Mouse (Mus musculus) heart, postnatal 0 days (tissue): ENCODE data around the gene Ccdc155. TPM values are rescaled to one million over a fixed set of nuclear protein-coding genes. Genes with fewer than 3 reads are reported as not detected.

Experiments used
- ATAC-seq: fragments of 200-750 bp; cut with Nextera tagmentation; 2 replicates; pipeline ENCODE4 v1.8.0; 2017; ENCODE audit warnings: low read depth, moderate number of reproducible peaks, moderate library complexity; ENCODE audit not compliant: insufficient read depth
- DNase-seq: peaks from one replicate; pipeline ENCODE4 v3.0.0-alpha.2; 2016; ENCODE audit warnings: low spot score
- H3K27ac ChIP-seq: fragments of 300-500 bp; sonication (generic); 2 replicates; pipeline ENCODE4 v1.5.1; 2014; ENCODE audit warnings: low read depth, mild to moderate bottlenecking
- H3K27me3 ChIP-seq: fragments of 300-500 bp; sonication (generic); 2 replicates; pipeline ENCODE4 v1.6.1; 2014; ENCODE audit warnings: low read length, mixed read lengths; ENCODE audit not compliant: control insufficient read depth, insufficient read depth
- H3K36me3 ChIP-seq: fragments of 300-500 bp; sonication (generic); replicated peaks from 2 replicates; pipeline ENCODE4 v1.6.1; 2014; ENCODE audit warnings: low read length, mixed read lengths; ENCODE audit not compliant: control insufficient read depth, insufficient read depth
- H3K4me1 ChIP-seq: fragments of 300-500 bp; sonication (generic); 2 replicates; pipeline ENCODE4 v1.6.1; 2014; ENCODE audit warnings: antibody characterized with exemption; ENCODE audit not compliant: control insufficient read depth, insufficient read depth
- H3K4me2 ChIP-seq: fragments of 300-500 bp; sonication (generic); 2 replicates; pipeline ENCODE4 v1.6.1; 2014; ENCODE audit warnings: low read depth, mild to moderate bottlenecking, low read length, moderate library complexity
- H3K4me3 ChIP-seq: fragments of 300-500 bp; sonication (generic); 2 replicates; pipeline ENCODE4 v1.5.1; 2014; ENCODE audit warnings: low read depth, low read length
- H3K9ac ChIP-seq: fragments of 300-500 bp; sonication (generic); replicated peaks from 2 replicates; pipeline ENCODE4 v1.6.1; 2014; ENCODE audit warnings: low read depth, low read length, mixed read lengths
- H3K9me3 ChIP-seq: fragments of 300-500 bp; sonication (generic); replicated peaks from 2 replicates; pipeline ENCODE4 v1.6.1; 2016; ENCODE audit warnings: low read length; ENCODE audit not compliant: control insufficient read depth
- CTCF ChIP-seq: IDR thresholded peaks from 2 replicates; pipeline ENCODE4 v1.5.1; 2016; ENCODE audit warnings: antibody characterized with exemption, control low read depth, low read depth
- EP300 ChIP-seq: IDR thresholded peaks from 2 replicates; pipeline ENCODE4 v1.6.1; 2016; ENCODE audit warnings: antibody characterized with exemption, low read depth
- WGBS: fragments of 180-500 bp; shearing (Covaris S2); extraction: QIAGEN DNeasy Blood & Tissue Kit; methylation state at CpG from one replicate; pipeline ENCODE4 v1.1.7; 2014; 5-methylcytosine and 5-hydroxymethylcytosine counted together
- polyA plus RNA-seq: library from polyadenylated mRNA; unstranded; fragments of >200 nt; fragmentation: Nextera tagmentation; extraction: Ambion mirVana; gene quantifications from 2 replicates; pipeline ENCODE4 v1.2.1, GENCODE M21; 2015
- total RNA-seq: library from RNA; depleted of rRNA; stranded (reverse); fragments of >200 nt; gene quantifications from 2 replicates; pipeline ENCODE4 v1.2.3, GENCODE M21; 2014; ENCODE audit warnings: low replicate concordance

Ccdc155 gene
- total and polyA plus RNA-seq, 2 experiments from 2014 or later, result 0.14 TPM; not detected in 1

DNA sequence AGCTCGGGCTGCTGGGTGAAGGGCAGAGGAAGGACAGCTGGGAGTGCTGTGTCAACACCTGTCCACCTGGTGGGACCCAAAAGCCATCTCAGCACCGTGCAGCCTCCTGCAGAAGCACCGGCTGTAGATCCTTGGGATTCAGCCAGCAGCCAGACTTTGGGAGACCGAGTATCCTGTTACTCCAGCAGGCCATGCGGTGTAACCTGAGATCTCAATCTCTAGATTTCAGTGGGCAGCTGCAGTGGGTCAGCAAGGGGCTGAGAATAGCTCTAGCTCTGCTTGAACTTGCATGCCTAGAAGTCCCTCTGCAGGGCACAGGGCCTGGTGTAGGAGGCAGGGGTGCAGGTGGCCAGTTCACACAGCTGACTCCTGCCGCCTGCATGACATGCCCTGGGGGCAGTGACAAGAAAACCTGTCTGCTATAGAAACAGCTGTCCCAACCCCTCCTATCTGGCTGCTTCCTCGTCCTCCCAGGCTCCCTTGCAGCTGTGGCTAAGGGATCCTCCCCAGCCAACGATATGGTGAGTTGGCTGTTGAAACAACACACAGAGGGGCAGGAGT, 12.8 kb downstream of the Ccdc155 start:
- 14% methylated on average over 8 of the region's 8 CpGs for WGBS
- ATAC-seq, result no peak
- peaks cover 27% of the 10 kb centered on the region for H3K27me3 ChIP-seq

DNA sequence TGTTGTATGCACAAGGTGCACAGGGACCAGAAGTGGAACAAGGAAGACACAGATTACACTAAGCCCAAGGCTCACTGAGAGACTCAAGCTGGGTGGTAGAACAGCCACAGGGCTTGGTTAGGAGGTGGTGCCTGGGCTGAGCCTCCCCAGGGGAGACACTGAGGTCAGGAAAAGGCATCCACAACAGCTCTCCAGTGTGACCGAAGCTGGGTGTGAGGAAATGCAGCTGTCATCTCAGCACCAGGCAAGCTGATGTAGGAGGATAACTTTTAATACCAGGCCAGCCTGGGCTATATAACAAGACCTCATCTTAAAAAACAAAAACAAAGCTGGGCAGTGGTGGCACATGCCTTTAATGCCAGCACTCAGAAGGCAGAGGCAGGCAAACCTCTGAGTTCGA, 13.5 kb downstream of the Ccdc155 start:
- H3K4me2 ChIP-seq, result no peak overlapping the region
- ATAC-seq (no peak), DNase-seq (no peak)
- H3K36me3 ChIP-seq, result no peaks in the 10 kb centered on the region
- H3K9me3 ChIP-seq, result no peaks in the 10 kb centered on the region
- 53% methylated on average over 2 of the region's 2 CpGs for WGBS
- no peak overlapping the region for H3K9ac ChIP-seq
- no peak for TF ChIP-seq EP300
- TF ChIP-seq CTCF, result no peak
- no peak overlapping the region for H3K27ac ChIP-seq
- H3K4me1 ChIP-seq, result peaks cover 7% of the 10 kb centered on the region; the same call in 1 of the 2 replicates
- H3K27me3 ChIP-seq, result peaks cover 32% of the 10 kb centered on the region
- H3K4me3 ChIP-seq, result no peak overlapping the region

More for the DNA sequence above, 12.8 kb downstream of the Ccdc155 start:
- no peak overlapping the region for H3K9ac ChIP-seq
- no peaks in the 10 kb centered on the region for H3K9me3 ChIP-seq
- no peak overlapping the region for H3K27ac ChIP-seq
- no peak overlapping the region for H3K4me2 ChIP-seq
- no peak overlapping the region for H3K4me3 ChIP-seq
- H3K4me1 ChIP-seq, result peaks cover 7% of the 10 kb centered on the region; the same call in 1 of the 2 replicates
- DNase-seq, result no peak
- no peaks in the 10 kb centered on the region for H3K36me3 ChIP-seq
- no peak for TF ChIP-seq EP300
- TF ChIP-seq CTCF, result no peak

DNA sequence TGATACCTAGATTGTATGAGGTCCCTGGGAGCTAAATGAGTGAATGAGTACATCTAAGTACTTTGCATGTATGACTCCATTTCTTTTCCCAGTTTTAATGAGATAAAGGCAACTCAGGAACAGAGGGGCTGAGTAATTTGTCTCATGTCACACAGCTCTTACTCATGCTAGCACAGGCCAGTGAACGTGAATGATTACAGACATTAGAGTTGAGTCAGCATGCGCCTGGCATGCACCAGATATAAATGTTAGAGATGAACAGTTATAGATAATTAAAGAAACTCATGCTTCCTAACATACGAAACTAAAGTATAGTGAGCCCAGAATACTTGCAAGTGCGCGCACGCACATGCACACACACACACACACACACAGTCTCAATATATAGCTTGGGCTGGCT, 14.5 kb downstream of the Ccdc155 start:
- Histone ChIP-seq H3K4me3 (no peak overlapping the region), H3K36me3 (no peaks in the 10 kb centered on the region), H3K9me3 (no peaks in the 10 kb centered on the region), H3K9ac (no peak overlapping the region), H3K4me1 (0 out of 2 replicates have a peak, but pooled peaks cover under 1% of the 10 kb centered on the region), H3K27ac (no peak overlapping the region), H3K4me2 (no peak overlapping the region), H3K27me3 (peaks cover 39% of the 10 kb centered on the region)
- ATAC-seq (no peak), DNase-seq (no peak)
- TF ChIP-seq CTCF (no peak), EP300 (no peak)
- 90% methylated on average over 6 of the region's 6 CpGs for WGBS

DNA sequence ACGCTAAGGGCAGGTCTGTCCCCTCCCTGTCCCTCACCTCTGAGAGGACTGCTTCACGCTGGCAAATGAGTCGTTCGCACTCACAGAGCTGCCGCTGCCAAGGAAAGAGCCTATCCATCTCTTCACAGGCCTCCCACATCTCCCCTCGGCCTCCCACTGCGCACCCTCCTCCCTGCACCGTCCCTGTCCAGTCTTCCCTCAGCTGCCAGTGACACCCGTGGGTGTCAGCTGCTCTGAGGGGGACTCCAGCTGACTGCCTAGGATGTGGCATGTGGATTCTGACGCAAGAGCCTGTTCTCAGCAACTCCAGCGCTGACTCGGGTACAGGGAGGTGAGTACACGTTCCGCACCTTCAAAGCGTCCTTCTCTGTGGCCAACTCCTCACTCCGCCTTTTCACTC, 15.1 kb downstream of the Ccdc155 start:
- WGBS, result 51% methylated on average over 16 of the region's 16 CpGs
- H3K27me3 ChIP-seq, result peaks cover 45% of the 10 kb centered on the region
- no peak for ATAC-seq

DNA sequence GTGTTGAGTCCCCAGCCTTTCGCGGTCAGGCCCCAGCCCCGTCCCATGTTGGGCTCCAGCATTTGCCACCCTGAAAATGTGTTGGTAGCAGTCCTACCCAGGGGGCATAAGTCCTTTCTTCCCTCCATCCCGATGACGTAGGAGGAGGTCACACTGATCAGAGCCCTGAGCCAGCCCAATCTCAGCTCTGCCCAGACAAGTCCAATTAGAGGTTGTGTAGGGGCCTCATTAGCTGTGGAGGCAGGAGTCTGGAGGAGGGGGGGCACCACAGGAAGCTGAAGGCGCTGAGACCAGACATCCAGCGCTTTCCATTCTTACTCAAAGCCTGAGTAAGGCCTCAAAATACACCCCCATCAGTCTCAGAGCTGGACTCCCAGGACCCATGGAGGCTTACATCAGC, 18.8 kb downstream of the Ccdc155 start:
- Histone ChIP-seq H3K4me3 (no peak overlapping the region), H3K27me3 (peaks cover 82% of the 10 kb centered on the region), H3K4me1 (0 out of 2 replicates have a peak, but pooled peaks cover 7% of the 10 kb centered on the region), H3K27ac (no peak overlapping the region), H3K9ac (no peak overlapping the region), H3K4me2 (no peak overlapping the region), H3K9me3 (no peaks in the 10 kb centered on the region), H3K36me3 (no peaks in the 10 kb centered on the region)
- no peak for ATAC-seq
- no peak for DNase-seq
- no peak for TF ChIP-seq EP300
- TF ChIP-seq CTCF, result no peak
- 69% methylated on average over 7 of the region's 7 CpGs for WGBS

More for the DNA sequence above, 15.1 kb downstream of the Ccdc155 start:
- Histone ChIP-seq H3K4me1 (no peaks in the 10 kb centered on the region), H3K9me3 (no peaks in the 10 kb centered on the region), H3K4me3 (no peak overlapping the region), H3K4me2 (no peak overlapping the region), H3K36me3 (no peaks in the 10 kb centered on the region), H3K9ac (no peak overlapping the region), H3K27ac (no peak overlapping the region)
- TF ChIP-seq CTCF (no peak), EP300 (no peak)
- DNase-seq, result no peak

DNA sequence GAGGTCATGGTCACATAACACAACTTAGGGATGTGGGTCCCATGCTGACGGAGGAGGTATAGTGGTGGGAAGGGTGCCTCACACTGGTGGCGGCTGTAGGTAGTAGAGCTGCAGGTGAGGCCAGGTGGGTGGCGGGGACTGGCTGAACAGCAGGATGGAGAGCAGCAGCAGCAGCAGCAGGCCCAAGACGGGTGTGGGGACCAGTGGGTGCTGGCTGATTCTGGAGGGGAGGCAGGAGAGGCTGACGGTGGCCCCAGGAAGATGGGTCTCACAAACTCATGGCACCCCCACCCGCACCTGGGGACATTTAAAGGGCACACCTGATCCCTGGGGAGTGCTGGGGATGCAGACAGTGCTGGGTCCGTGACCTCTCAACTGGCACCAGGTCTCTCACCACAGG, 21.0 kb downstream of the Ccdc155 start:
- H3K9ac ChIP-seq, result no peak overlapping the region
- H3K4me1 ChIP-seq, result 0 out of 2 replicates have a peak, but pooled peaks cover 7% of the 10 kb centered on the region
- no peak for TF ChIP-seq EP300
- no peak for TF ChIP-seq CTCF
- no peak for ATAC-seq
- H3K36me3 ChIP-seq, result no peaks in the 10 kb centered on the region
- no peak overlapping the region for H3K27ac ChIP-seq
- WGBS, result 68% methylated on average over 7 of the region's 7 CpGs
- peaks cover 92% of the 10 kb centered on the region for H3K27me3 ChIP-seq
- no peak for DNase-seq
- H3K9me3 ChIP-seq, result no peaks in the 10 kb centered on the region
- no peak overlapping the region for H3K4me2 ChIP-seq
- no peak overlapping the region for H3K4me3 ChIP-seq
